Mouse (Mus musculus): ENCODE measurements around the gene Plcg1. TPM values are rescaled to one million over a fixed set of nuclear protein-coding genes. Genes with fewer than 3 reads are reported as not detected.

Plcg1 gene
- polyA plus RNA-seq, 1 experiment from 2014 or later: 61.7 TPM

DNA sequence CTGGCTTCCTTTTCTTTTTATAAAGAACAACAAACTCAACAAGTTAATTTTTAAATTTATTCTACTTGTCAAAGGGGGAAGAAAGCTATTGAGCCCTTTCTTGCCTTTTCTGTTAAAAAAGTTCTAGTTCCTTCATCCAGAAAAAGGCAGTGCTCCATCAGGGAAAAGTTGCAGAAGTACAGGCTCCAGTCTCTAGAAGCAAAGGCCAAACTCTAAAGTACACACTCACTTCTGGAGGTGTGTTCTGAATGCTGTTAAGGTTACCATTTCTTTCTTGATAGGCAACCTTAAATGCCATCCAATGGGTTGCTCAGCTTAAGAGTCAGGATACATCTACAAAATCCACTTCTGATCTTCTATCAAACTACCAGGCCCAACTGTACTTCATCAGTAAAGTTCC is 58.6 kb downstream of the Plcg1 start:
- Histone ChIP-seq H3K36me3 (replicated peaks) (no peaks in the 10 kb centered on the region), H3K4me1 (peaks cover 6% of the 10 kb centered on the region; the same call in 1 of the 2 replicates), H3K27me3 (ENCODE audit: poor library complexity, severe bottlenecking) (no peaks in the 10 kb centered on the region), H3K4me3 (no peak overlapping the region), H3K9me3 (no peaks in the 10 kb centered on the region), H3K27ac (no peak overlapping the region)
- DNase-seq (ENCODE audit: extremely low spot score, low spot score): no peak

DNA sequence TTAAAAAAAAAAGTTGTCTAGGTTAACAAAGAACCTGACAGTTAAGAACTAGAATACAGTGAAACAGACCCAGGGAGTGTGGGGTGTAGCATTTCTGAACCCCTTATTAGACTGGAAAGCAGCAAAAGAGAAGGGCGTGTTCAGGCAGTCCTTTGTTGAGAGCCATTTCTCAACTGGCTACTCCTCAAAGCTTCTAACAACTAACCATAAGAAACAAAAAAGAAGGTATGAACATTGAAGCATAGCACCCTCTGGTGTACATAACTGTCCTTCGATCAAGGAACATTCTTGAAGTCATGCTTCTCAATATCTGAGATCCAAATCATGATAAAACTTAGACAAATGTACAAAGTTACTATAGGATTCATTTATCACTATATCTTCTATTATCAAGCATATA is 62.0 kb downstream of the Plcg1 start:
- Histone ChIP-seq H3K27me3 (ENCODE audit: poor library complexity, severe bottlenecking) (no peaks in the 10 kb centered on the region), H3K4me3 (no peak overlapping the region), H3K36me3 (replicated peaks) (no peaks in the 10 kb centered on the region), H3K9me3 (no peaks in the 10 kb centered on the region), H3K4me1 (peaks cover 6% of the 10 kb centered on the region; the same call in 1 of the 2 replicates), H3K27ac (no peak overlapping the region)
- 85% methylated on average over 2 of the region's 2 CpGs for WGBS
- DNase-seq (ENCODE audit: extremely low spot score, low spot score): no peak

DNA sequence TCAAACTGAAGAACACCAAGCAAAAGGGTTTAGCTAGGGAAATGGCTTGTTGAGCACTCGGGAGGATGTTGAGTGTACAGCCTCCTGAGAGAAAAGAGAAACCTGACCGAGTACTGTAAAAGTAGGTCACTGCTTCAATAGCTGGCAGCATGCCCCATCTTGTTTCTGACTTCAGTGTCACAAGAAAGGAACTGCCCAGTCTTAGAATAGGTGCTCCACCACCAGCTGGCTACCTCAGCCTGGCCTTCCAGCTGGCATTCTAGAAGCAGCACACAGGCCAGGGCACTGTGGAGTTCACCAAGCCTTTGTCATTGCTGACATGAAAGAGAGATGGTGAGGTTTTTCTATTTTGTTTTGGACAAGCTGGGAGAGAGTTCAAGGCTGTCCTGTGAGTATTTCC is 65.9 kb downstream of the Plcg1 start:
- no peak for DNase-seq (ENCODE audit: extremely low spot score, low spot score)
- Histone ChIP-seq H3K4me1 (no peaks in the 10 kb centered on the region), H3K27me3 (ENCODE audit: poor library complexity, severe bottlenecking) (no peaks in the 10 kb centered on the region), H3K36me3 (replicated peaks) (no peaks in the 10 kb centered on the region), H3K4me3 (no peak overlapping the region), H3K9me3 (no peaks in the 10 kb centered on the region), H3K27ac (no peak overlapping the region)
- WGBS: 81% methylated on average over 2 of the region's 2 CpGs

DNA sequence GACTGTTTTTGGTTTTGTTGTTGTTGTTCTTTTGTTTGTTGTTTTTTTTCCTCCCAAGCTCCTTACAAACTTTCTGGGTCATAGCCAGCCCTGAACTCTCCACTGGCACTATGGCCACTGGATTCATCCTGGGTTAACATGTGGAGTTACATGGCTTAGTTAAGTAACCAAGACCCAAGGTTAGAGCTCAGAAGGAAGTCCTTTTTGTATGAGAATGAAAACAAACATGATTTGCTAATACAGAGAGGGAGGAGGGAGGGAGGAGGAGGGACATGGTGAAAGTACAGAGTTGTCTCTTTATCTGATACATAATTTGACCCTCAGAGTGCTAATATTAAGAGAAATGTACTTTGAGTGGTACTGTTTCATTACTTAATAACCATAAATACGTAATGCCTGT is 67.1 kb downstream of the Plcg1 start:
- Histone ChIP-seq H3K36me3 (replicated peaks) (no peaks in the 10 kb centered on the region), H3K4me3 (no peak overlapping the region), H3K27ac (no peak overlapping the region), H3K4me1 (no peaks in the 10 kb centered on the region), H3K9me3 (no peaks in the 10 kb centered on the region), H3K27me3 (ENCODE audit: poor library complexity, severe bottlenecking) (no peaks in the 10 kb centered on the region)
- DNase-seq (ENCODE audit: extremely low spot score, low spot score): no peak
- 89% methylated on average over 1 of the region's 1 CpGs for WGBS

- 79% methylated on average over 1 of the region's 1 CpGs for WGBS
- Histone ChIP-seq H3K27ac (no peak overlapping the region), H3K4me1 (no peaks in the 10 kb centered on the region), H3K9me3 (no peaks in the 10 kb centered on the region), H3K27me3 (ENCODE audit: poor library complexity, severe bottlenecking) (no peaks in the 10 kb centered on the region), H3K36me3 (replicated peaks) (no peaks in the 10 kb centered on the region), H3K4me3 (no peak overlapping the region)
- DNase-seq (ENCODE audit: extremely low spot score, low spot score): no peak
Observed at GRCm38 (mm10) chr2:160800967-160801366, 69.9 kb downstream of the Plcg1 start.

- WGBS: 92% methylated on average over 3 of the region's 3 CpGs
- H3K9me3 ChIP-seq: no peaks in the 10 kb centered on the region
- H3K4me1 ChIP-seq: no peaks in the 10 kb centered on the region
- H3K4me3 ChIP-seq: no peak overlapping the region
- no peaks in the 10 kb centered on the region for H3K36me3 ChIP-seq (replicated peaks)
- H3K27me3 ChIP-seq (ENCODE audit: poor library complexity, severe bottlenecking): no peaks in the 10 kb centered on the region
- H3K27ac ChIP-seq: no peak overlapping the region
- no peak for DNase-seq (ENCODE audit: extremely low spot score, low spot score)
Observed at GRCm38 (mm10) chr2:160802326-160802725, 71.2 kb downstream of the Plcg1 start.

DNA sequence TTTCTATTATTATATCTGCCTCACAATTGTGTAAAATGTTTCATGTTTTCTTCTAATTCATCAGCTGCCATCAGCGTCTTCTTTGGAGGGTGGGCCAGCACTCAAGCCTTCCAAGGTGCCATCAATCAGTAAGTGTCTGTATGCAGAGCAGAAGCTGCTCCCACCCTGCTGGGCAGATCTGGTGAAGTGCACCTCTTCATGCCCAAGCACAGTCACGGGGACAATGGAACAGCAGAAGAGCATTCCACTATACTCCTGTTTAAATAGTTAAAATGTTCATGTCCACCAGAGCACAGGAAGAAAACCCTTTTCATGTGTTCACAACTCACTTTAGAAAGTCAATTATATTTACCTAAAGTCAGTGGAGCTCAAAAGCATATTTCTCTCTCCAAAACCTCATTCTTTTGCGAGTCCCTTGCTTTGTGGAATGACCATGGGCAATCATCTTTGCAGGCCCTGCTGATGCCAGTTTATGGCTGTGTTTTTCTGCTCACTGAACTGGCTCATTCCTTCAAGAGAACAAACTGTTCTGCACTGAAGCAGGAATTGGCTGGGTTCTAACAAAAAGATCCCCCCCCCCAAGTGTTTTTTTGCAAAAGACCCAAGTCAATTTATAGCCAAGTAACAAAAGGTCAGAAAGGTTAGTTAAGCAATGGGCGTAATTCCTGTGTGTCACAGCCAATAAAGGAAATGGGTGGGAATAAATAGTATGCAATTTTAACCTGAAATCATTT is 73.9 kb downstream of the Plcg1 start:
- H3K27me3 ChIP-seq (ENCODE audit: poor library complexity, severe bottlenecking): no peaks in the 10 kb centered on the region
- 82% methylated on average over 4 of the region's 4 CpGs for WGBS
- H3K4me1 ChIP-seq: no peaks in the 10 kb centered on the region
- no peaks in the 10 kb centered on the region for H3K36me3 ChIP-seq (replicated peaks)
- H3K9me3 ChIP-seq: no peaks in the 10 kb centered on the region
- H3K4me3 ChIP-seq: no peak overlapping the region
- no peak for DNase-seq (ENCODE audit: extremely low spot score, low spot score)
- H3K27ac ChIP-seq: no peak overlapping the region

DNA sequence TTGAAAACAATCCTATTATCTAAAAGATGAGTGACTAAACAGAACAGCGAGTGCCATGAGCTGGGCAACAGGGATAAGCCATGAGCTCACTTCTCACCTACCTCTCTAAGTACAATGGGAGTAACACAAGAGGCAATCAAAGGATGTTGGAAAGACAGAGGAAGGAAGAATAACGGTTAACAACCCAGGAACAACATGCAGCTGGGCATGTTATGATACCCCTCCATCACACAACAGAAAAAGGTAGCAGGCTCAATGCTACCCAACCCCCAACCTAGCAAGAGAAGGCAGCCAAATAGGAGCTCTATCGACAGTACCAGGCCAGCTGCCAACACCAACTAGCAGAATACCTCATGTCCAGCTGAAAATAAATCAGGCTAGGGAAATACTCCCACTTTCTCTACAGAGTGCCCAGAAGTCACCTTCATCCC is 75.0 kb downstream of the Plcg1 start:
- Histone ChIP-seq H3K4me3 (no peak overlapping the region), H3K27ac (no peak overlapping the region), H3K36me3 (replicated peaks) (no peaks in the 10 kb centered on the region), H3K27me3 (ENCODE audit: poor library complexity, severe bottlenecking) (no peaks in the 10 kb centered on the region), H3K4me1 (no peaks in the 10 kb centered on the region), H3K9me3 (no peaks in the 10 kb centered on the region)
- DNase-seq (ENCODE audit: extremely low spot score, low spot score): no peak
- WGBS: 72% methylated on average over 3 of the region's 3 CpGs

- no peaks in the 10 kb centered on the region for H3K27me3 ChIP-seq (ENCODE audit: poor library complexity, severe bottlenecking)
- H3K36me3 ChIP-seq (replicated peaks): peaks cover 1% of the 10 kb centered on the region; the same call in 1 of the 2 replicates
- no peaks in the 10 kb centered on the region for H3K9me3 ChIP-seq
- DNase-seq (ENCODE audit: extremely low spot score, low spot score): no peak
- no peak overlapping the region for H3K27ac ChIP-seq
- H3K4me3 ChIP-seq: no peak overlapping the region
- no peaks in the 10 kb centered on the region for H3K4me1 ChIP-seq
Observed at GRCm38 (mm10) chr2:160810376-160810775, 79.3 kb downstream of the Plcg1 start.

- H3K27me3 ChIP-seq (ENCODE audit: poor library complexity, severe bottlenecking): no peaks in the 10 kb centered on the region
- no peak for DNase-seq (ENCODE audit: extremely low spot score, low spot score)
- H3K27ac ChIP-seq: no peak overlapping the region
- 87% methylated on average over 1 of the region's 1 CpGs for WGBS
- H3K9me3 ChIP-seq: no peaks in the 10 kb centered on the region
- H3K4me3 ChIP-seq: no peak overlapping the region
- peaks cover 3% of the 10 kb centered on the region; the same call in 1 of the 2 replicates for H3K36me3 ChIP-seq (replicated peaks)
- H3K4me1 ChIP-seq: no peaks in the 10 kb centered on the region
Observed at GRCm38 (mm10) chr2:160810802-160811201, 79.7 kb downstream of the Plcg1 start.

Other genes with a start within 250 kb of the Plcg1 start
- gene Top1, start 85.4 kb upstream of the Plcg1 start, polyA plus RNA-seq (2016; fragmentation: Nextera tagmentation; extraction: Ambion mirVana): 113 and 118 TPM in 2 replicates
- gene Zhx3, start 141.7 kb downstream of the Plcg1 start, polyA plus RNA-seq (2016; fragmentation: Nextera tagmentation; extraction: Ambion mirVana): 5.8 and 5.9 TPM in 2 replicates
- 0.74 and 1.0 TPM in 2 replicates for gene Lpin3, start 149.4 kb downstream of the Plcg1 start, polyA plus RNA-seq (2016; fragmentation: Nextera tagmentation; extraction: Ambion mirVana)
- 2.0 and 2.2 TPM in 2 replicates for gene Emilin3, start 181.0 kb downstream of the Plcg1 start, polyA plus RNA-seq (2016; fragmentation: Nextera tagmentation; extraction: Ambion mirVana)